Mouse (Mus musculus) cerebellum, postnatal 10 days (tissue): Measurements from ENCODE around the gene Cdh23.

Source experiments
- DNase-seq, 2 experiments: peaks; one replicate each; pipeline ENCODE4 v3.0.0; 2021; ENCODE audit warnings: mixed read lengths in 2 of 2

Gene Cdh23

GRCm38 (mm10) chr10:60634391-60634790 is 61.9 kb downstream of the Cdh23 start:
- DNase-seq, result peak; percentile 54 to 69

- no peak for DNase-seq
These were observed 70.2 kb downstream of the Cdh23 start for GRCm38 (mm10) chr10:60626086-60626485.

GRCm38 (mm10) chr10:60625511-60625910 is 70.8 kb downstream of the Cdh23 start:
- no peak for DNase-seq

GRCm38 (mm10) chr10:60624945-60625344 is 71.3 kb downstream of the Cdh23 start:
- DNase-seq, result no peak

GRCm38 (mm10) chr10:60624217-60624708 is 72.0 kb downstream of the Cdh23 start:
- DNase-seq, result peak; percentile 69 to 77

- DNase-seq, result no peak
These were observed 73.5 kb downstream of the Cdh23 start for GRCm38 (mm10) chr10:60622836-60623235.

GRCm38 (mm10) chr10:60621470-60622170 is 74.7 kb downstream of the Cdh23 start:
- no peak for DNase-seq

- no peak for DNase-seq
These were observed 80.4 kb downstream of the Cdh23 start for GRCm38 (mm10) chr10:60615898-60616297.

GRCm38 (mm10) chr10:60612893-60613292 is 83.4 kb downstream of the Cdh23 start:
- peak in 1 of 2 experiments; percentile 40 for DNase-seq

- no peak for DNase-seq
These were observed 89.1 kb downstream of the Cdh23 start for GRCm38 (mm10) chr10:60607166-60607565.

GRCm38 (mm10) chr10:60606661-60607060 is 89.6 kb downstream of the Cdh23 start:
- no peak for DNase-seq

GRCm38 (mm10) chr10:60602235-60602634 is 94.1 kb downstream of the Cdh23 start:
- DNase-seq, result peak; percentile 64 to 76

GRCm38 (mm10) chr10:60595166-60595565 is 101.1 kb downstream of the Cdh23 start:
- DNase-seq, result peak; percentile 91 to 94

- DNase-seq, result no peak
These were observed 103.3 kb downstream of the Cdh23 start for GRCm38 (mm10) chr10:60592881-60593575.

GRCm38 (mm10) chr10:60591281-60591680 is 105.0 kb downstream of the Cdh23 start:
- no peak for DNase-seq

- no peak for DNase-seq
These were observed 106.0 kb downstream of the Cdh23 start for GRCm38 (mm10) chr10:60590241-60590640.

- DNase-seq, result no peak
These were observed 110.6 kb downstream of the Cdh23 start for GRCm38 (mm10) chr10:60585691-60586090.

GRCm38 (mm10) chr10:60582956-60583355 is 113.3 kb downstream of the Cdh23 start:
- no peak for DNase-seq

- no peak for DNase-seq
These were observed 115.6 kb downstream of the Cdh23 start for GRCm38 (mm10) chr10:60580666-60581065.

GRCm38 (mm10) chr10:60578738-60579538 is 117.4 kb downstream of the Cdh23 start:
- DNase-seq, result no peak

GRCm38 (mm10) chr10:60577920-60578737 is 118.2 kb downstream of the Cdh23 start:
- no peak for DNase-seq
